Mouse (Mus musculus) bone marrow macrophage, adult 2 months (primary cell): ENCODE results near the gene Bik. TPM values are rescaled to one million over a fixed set of nuclear protein-coding genes. Genes with fewer than 3 reads are reported as not detected.
A peak's percentile ranks its signal among the peaks of the same experiment; 100 is the strongest.

ENCODE experiments used
- H3K27ac ChIP-seq: 2 replicates; pipeline ENCODE4 v1.5.1; 2012; ENCODE audit warnings: low read depth, low read length; ENCODE audit not compliant: insufficient read depth
- H3K4me1 ChIP-seq: 2 replicates; pipeline ENCODE4 v1.6.1; 2012; ENCODE audit warnings: low read length; ENCODE audit not compliant: control insufficient read depth, insufficient read depth
- H3K4me3 ChIP-seq: 2 replicates; pipeline ENCODE4 v1.5.1; 2012; ENCODE audit warnings: mild to moderate bottlenecking, low read length, moderate library complexity; ENCODE audit not compliant: insufficient read depth
- CTCF ChIP-seq: IDR thresholded peaks from 2 replicates; pipeline ENCODE4 v1.5.1; 2012; ENCODE audit warnings: low read depth, mild to moderate bottlenecking, low read length, moderate library complexity
- POLR2A ChIP-seq: IDR thresholded peaks from 2 replicates; pipeline ENCODE4 v1.6.1; 2012; ENCODE audit warnings: mild to moderate bottlenecking, low read depth, low read length, borderline replicate concordance
- polyA plus RNA-seq: library from polyadenylated mRNA; stranded (reverse); fragments of >200 nt; gene quantifications from 2 replicates; pipeline ENCODE4 v1.2.4, GENCODE M21; 2012; ENCODE audit not compliant: missing spikeins, insufficient read depth, insufficient read length

The Bik gene
- polyA plus RNA-seq, 1 experiment: 1.2 TPM

GRCm38 (mm10) chr15:83541647-83542287, 15.1 kb downstream of the Bik start:
- Histone ChIP-seq H3K27ac (no peak overlapping the region), H3K4me1 (peaks cover 35% of the 10 kb centered on the region)

DNA sequence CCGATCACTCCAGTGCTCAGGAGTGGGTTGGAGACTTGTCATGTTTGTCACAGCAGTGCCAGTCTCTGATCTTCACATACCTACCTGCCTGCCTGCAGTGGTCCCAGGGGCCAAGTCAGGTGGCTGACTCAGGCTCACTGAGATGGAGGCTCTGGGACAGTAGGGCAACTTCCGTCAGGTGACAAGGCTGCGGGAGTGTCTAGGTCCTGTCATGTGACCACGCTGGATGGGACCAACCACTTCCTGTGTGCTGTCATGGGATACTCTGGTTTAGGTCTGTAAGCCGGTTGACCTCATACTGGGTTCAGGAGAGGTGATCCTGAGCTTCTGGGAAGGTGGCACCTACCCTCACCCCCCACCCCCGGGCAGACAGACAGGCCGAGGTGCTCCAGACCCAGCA, 19.4 kb downstream of the Bik start:
- H3K4me3 ChIP-seq: no peak overlapping the region
- no peak overlapping the region for H3K27ac ChIP-seq
- TF ChIP-seq POLR2A (no peak), CTCF (no peak)
- H3K4me1 ChIP-seq: peaks cover 13% of the 10 kb centered on the region

More at GRCm38 (mm10) chr15:83541647-83542287, 15.1 kb downstream of the Bik start:
- TF ChIP-seq CTCF (no peak), POLR2A (no peak)
- no peak overlapping the region for H3K4me3 ChIP-seq

- no peak overlapping the region for H3K27ac ChIP-seq
- no peak overlapping the region for H3K4me3 ChIP-seq
- peaks cover 13% of the 10 kb centered on the region for H3K4me1 ChIP-seq
- TF ChIP-seq CTCF: no peak
- no peak for TF ChIP-seq POLR2A
Observed at GRCm38 (mm10) chr15:83547144-83547543, 20.5 kb downstream of the Bik start.

- H3K4me3 ChIP-seq: no peak overlapping the region
- TF ChIP-seq CTCF: no peak
- no peak for TF ChIP-seq POLR2A
- peaks cover 17% of the 10 kb centered on the region for H3K4me1 ChIP-seq
- no peak overlapping the region for H3K27ac ChIP-seq
Observed at GRCm38 (mm10) chr15:83550137-83550536, 23.5 kb downstream of the Bik start.

DNA sequence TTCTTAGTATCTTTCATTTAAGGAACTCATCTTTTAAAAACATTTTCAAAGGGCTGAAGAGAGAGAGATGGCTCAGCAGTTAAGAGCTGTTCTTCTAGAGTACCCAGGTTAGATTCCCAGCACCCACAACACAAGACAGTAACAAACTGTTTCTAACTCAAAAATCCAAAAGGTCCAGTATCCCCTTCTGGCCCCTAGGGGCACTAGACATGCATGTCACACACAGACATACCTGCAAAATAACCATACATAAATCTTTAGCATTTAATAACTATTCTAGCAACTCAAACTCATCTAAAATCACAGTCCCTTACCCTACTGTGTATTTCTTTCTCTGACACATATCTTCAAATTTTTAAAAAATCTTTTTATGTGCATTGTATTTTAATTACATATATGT, 27.2 kb downstream of the Bik start:
- H3K4me3 ChIP-seq: no peak overlapping the region
- H3K4me1 ChIP-seq: peaks cover 8% of the 10 kb centered on the region; the same call in 1 of the 2 replicates
- H3K27ac ChIP-seq: no peak overlapping the region
- no peak for TF ChIP-seq POLR2A
- TF ChIP-seq CTCF: no peak

GRCm38 (mm10) chr15:83555161-83555974, 28.7 kb downstream of the Bik start:
- no peak for TF ChIP-seq CTCF
- no peak for TF ChIP-seq POLR2A
- H3K4me1 ChIP-seq: peaks cover 8% of the 10 kb centered on the region; the same call in 1 of the 2 replicates
- H3K27ac ChIP-seq: peak overlapping the region; percentile 62

GRCm38 (mm10) chr15:83560941-83561477, 34.3 kb downstream of the Bik start:
- no peak overlapping the region for H3K4me3 ChIP-seq
- TF ChIP-seq POLR2A (no peak), CTCF (no peak)
- peaks cover 29% of the 10 kb centered on the region for H3K4me1 ChIP-seq
- peak overlapping the region; percentile 63 for H3K27ac ChIP-seq

More at GRCm38 (mm10) chr15:83555161-83555974, 28.7 kb downstream of the Bik start:
- H3K4me3 ChIP-seq: peak overlapping the region; percentile 88

DNA sequence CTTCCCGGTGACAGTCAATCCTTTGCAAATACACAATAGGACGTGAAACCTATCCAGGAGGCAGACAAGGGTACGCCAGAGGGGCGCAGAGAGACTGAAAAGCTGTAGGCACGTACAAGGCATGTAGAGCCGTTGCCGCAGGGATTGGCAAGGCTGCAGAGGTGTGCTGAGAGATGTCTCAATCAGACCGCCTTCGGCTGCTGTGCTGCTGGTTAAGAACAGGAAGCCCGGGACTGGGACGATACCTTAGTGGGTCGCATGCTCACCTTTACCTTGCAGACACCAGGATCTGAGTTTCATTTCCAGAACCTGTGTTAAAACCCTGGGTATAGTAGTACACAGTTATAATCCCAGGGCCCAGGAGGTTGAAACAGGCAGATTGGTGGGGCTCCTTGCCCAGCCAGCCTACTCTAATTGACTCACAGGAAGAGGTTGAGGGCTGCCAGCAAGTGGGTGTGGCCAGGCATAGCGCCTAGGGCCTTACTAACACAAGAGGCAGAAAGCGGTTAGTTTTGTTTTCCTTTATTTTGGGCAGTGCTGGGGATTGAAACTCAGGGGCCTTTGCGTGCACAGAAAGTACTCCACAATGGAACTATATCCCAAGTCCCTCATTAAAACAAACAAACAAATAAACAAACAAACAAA, 36.1 kb downstream of the Bik start:
- H3K4me3 ChIP-seq: peak overlapping the region; percentile 86
- H3K27ac ChIP-seq: peak overlapping the region; percentile 52
- H3K4me1 ChIP-seq: peaks cover 39% of the 10 kb centered on the region
- no peak for TF ChIP-seq CTCF
- TF ChIP-seq POLR2A: no peak

DNA sequence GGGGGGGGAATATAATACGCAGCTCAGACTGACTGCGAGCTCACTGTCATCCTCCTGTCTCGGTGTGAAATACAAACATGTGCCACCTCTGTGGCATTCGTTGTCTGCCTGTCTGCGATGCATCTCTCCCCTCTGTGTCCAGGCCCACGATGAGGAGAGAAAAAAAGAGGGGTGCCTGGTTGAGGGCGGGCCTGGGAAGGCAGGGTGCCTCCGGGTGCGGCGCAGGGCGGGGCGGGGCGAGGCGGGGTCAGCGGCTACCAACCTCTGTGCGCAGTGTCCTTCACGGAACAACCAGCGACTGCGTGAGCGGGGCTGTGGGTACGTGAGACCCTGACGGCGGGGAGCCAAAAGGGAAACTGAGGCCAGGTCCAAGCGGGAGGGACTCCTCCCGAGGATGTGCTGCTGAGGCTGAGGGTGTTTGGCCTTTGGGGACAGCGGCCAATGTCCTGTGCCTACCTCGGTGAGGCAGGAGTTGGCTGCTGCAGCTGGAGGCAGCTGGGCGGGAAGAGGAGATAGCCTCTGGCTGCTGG, 36.7 kb downstream of the Bik start, which contains the start of the genes Tspo and Mcat:
Gene Tspo (plus strand): TSS at position 266 of the 530 bp plus-strand sequence.
Gene Mcat (minus strand): TSS at position 461 of the 530 bp plus-strand sequence.
- peaks cover 39% of the 10 kb centered on the region for H3K4me1 ChIP-seq
- TF ChIP-seq CTCF (no peak), POLR2A (no peak)
- peak within 1 kb of the TSS; percentile 52 for H3K27ac ChIP-seq
- H3K4me3 ChIP-seq: peak within 1 kb of the TSS; percentile 86
